Mouse (Mus musculus) heart, adult 2 months (tissue): ENCODE results near the gene 4930412O13Rik.

ENCODE experiments used
- CTCF ChIP-seq: fragments of 200-600 bp; IDR thresholded peaks from 2 replicates; pipeline ENCODE4 v1.8.1; 2022; ENCODE audit warnings: antibody characterized with exemption, mild to moderate bottlenecking, moderate library complexity
- POLR2A ChIP-seq: fragments of 200-500 bp; IDR thresholded peaks from 2 replicates; pipeline ENCODE4 v1.6.1; 2011; ENCODE audit warnings: mild to moderate bottlenecking, low read depth, low read length, control low read depth; ENCODE audit not compliant: insufficient read depth

DNA sequence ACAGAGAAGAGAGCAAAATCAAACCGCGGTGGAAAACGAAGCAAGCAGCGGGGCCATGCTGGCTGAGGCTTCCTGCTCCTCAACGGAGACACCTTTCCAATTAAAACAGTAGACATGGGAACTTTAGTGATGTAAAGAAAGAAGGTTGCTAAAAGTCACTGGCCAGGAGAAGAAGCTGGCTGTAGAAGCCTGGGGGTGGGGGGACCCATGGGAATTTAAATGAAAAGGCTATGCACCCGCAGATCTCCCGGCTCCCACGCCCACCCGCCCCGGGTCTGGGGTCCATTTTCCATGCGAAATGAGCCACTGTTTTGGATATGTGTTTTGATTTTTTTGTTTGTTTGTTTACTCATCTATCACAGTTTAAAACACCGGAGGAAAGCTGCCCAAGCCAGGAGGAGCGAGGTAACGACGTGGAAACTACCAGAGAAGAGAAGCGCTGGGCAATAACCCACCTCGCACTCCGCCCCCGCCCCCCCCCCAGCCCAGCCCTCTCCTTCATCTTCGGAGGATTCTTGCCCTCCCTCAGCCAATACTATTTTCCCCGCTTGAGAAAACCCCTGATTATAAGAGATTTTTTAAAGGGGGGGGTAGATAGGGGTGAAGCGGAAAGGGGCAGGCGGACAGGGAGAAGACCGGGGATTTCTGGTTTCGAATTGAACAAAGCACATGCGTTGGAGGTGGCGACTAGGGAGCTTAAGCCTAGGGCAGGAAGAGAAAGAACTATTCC is 2.9 kb downstream of the 4930412O13Rik start:
- TF ChIP-seq POLR2A, result no peak
- no peak for TF ChIP-seq CTCF
